Mouse (Mus musculus): ENCODE measurements around the gene Syce1l.

The Syce1l gene

DNA sequence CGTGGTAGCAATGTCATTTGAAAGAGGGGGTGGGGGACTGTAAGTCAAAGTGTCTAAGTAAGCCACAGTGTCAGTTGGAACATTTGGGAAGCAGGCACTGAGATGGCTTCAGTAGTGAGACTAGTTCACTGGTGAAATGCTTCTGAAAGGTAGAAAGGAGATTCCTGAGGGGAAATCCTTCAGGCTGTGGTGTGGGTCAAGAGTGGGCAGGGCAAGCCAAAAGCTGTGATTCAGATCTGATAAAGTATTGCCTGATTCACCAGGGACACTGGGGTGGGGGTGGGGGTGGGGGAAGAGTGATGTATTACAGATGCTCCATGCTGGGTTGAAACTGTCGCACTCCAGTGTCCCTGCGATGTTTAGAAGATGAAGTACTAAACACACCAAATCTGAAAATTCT, 31.6 kb downstream of the Syce1l start:
- no peak for DNase-seq

DNA sequence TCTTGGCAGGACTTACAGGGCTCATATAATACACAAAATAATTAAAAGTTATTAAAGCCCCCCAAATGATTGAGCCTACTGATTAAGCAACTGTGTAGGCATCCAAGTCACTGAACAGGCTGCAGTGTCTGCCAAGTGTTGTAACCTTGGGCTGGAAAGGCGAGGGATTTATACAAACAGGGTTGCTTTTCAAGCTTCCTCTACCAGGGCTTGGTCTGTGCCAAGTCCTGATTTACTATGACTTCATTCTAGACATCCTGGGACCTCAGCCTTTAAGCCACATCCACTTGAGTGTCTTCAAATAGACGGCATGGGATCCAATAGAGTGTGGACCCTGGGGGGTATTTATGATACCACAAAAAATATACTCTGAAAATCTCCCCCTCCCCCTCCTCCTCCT, 32.3 kb downstream of the Syce1l start:
- DNase-seq, result no peak

DNA sequence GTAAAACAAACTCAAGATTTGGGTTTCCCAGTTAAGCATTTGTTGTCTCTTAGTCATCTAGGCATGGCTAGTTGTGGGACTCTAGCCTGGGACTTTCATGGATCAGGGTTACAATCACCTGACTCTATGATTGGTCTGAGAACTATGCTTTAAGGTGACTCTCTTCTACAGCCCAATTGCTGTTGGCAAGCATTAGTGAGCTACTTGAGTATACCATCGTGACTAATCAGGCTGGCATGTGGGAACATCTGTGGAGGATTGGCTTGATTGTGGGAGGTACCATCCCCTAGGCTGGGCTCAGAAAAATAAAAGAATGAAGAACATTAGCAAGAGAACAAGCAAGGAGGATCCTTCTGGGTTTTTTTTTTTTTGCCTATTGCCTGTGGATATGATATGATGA, 33.8 kb downstream of the Syce1l start:
- no peak for DNase-seq

DNA sequence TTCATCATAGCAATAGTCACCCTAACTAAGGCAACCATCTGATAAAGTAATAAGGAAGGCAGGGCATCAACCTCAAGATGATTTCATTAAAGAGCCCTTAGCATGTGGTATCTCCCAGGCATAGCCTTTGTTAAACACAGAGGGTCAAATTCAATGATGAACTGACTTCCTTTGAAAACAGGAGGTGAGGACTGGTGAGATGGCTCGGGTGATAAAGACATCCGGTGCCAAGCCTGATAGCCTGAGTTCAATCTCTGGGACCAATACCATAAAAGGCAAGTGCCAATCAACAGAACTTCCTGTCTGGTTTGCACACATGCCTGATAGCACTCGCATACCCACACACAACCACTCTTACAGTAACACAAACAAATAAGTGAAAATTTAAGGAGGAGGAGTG, 36.3 kb downstream of the Syce1l start:
- no peak for DNase-seq

DNA sequence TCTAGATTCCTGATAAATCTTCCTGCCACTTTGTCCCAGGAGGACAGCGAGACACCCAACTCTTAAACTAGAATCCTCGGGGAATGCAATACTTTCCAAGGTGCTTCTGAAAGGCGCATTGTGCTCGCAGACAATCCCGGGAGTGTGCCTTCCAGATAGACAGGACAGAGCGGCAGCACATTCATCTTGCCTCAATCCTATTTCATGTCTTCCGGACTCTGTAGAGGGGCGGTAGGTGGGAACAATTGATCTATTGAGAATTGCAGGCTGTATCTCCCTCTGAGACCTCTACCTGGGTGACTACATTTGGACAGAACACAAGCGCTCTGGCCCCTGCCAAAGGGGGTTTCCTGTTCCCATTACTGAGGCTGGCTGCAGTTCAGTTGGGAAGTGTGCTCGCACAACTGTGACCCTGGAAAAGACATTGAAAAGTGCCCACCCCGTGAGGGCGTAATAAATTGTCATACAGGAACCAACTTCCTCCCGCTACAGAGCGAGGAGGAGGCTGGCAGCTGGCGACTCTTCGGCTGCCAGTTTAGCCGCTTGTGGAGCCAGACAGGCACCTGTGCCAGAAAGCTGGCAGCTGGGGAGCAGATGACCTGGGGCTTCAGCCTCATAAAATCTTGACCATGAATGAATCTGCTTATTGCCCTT, 45.0 kb downstream of the Syce1l start:
- no peak for DNase-seq

DNA sequence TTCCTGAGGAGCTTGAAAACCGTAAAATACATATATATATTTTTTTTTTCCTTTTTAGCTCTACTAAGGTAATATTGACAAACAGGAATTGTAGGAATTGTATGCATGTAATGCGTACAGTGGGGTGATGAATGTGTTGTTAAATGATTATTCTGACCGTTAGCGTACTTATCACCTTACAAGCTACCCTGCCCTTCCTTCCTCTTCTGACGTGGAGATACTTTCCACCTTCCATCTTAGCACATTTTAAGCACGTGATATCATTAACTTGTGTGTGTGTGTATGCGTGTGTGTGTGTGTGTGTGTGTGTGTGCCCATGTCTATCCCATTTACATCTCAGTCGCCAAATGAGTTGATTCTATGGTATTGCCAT, 45.5 kb downstream of the Syce1l start:
- DNase-seq, result no peak

DNA sequence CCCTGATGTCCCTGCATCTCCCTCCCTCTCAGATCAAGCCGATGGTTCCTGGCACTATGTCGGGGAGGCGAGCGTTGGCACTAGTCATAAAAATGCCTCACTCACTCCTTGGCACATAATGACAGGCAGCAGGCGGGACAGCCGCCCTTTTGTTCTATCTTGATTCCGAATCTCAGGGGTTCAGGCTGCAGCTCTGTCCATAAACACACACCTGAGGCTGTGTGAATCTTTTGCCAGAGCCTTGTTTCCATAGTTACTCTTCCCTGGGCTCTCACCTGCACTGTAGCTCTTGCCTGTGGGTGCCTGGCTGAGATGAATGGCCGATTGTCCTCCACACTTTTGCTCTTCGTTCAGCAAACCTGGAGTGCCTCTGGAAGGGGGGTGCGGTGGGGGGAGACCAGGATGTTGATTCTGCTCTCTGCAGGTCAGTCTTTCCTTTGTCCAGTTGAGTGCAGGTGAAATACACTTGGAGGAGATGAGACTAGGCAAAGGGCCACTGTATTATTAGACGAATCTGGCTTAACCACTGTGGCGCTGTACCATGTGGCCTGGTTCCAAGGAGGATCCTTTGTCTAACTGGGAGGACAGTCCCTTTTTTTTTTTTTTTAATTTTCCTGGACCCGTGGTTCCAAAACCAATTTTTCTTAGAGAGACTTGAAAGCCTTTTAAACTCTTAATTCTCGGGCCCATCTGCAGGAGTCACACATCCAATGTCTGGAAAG, 48.8 kb downstream of the Syce1l start:
- no peak for DNase-seq

DNA sequence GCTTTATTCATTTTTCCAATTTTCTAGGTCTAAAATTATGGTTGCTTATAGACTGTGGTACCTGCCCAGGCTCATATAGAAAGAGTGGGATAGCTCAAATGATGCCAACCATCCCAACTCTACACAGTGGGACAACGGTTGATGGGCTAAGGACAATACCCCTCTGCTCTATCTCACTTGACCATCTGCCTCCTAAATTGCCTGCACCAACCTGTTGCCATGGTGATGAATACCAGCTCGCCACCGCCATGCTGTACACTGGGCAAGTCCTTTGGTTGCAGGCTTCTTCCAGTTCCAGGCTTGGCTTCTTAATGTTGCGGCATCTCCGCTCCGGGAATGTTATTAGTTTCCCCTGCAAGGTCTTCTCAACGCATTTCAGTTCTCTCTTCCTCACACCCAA, 62.0 kb downstream of the Syce1l start:
- no peak for DNase-seq

Data from kidney, adult 9 months (tissue).